In genomic region chr14:33888387-33889035, GRCm38 (mm10) we compare ENCODE assay signal across 26 mouse cellular contexts. TPM values are rescaled to one million over a fixed set of nuclear protein-coding genes. Genes with fewer than 3 reads are reported as not detected.
DNase-seq lines count a peak whose midpoint lies in the region; ATAC-seq and TF ChIP-seq lines count a peak whose summit lies in the region.
"Had no signal": no experiment of that assay in that cellular context is flagged by ENCODE, and none has a peak within 500 bp of the region (broad histone marks: within the 10 kb centered on the region; RNA-seq: fewer than 3 reads in every experiment).

No protein-coding gene starts in this region.

- peak; percentile 91 for DNase-seq in heart, adult 11 months
- no peak for DNase-seq in heart, postnatal 14 days
- peak; percentile 19 for DNase-seq in lung, postnatal 14 days
- DNase-seq in lung, adult 2 months = no peak
- peak; percentile 6 for DNase-seq in cerebellum, adult 11 months
- peak; percentile 55 to 69 for DNase-seq in cerebellum, postnatal 10 days
- DNase-seq in layer of hippocampus, adult 18-20 months (ENCODE audit: low spot score in 2 of 2) = no peak
- no peak for DNase-seq in liver, postnatal 0 days
- DNase-seq: adrenal gland, postnatal 14 days; gastrocnemius, postnatal 25 days; kidney, adult 18-20 months; liver; right cerebral cortex, postnatal 4 days; thymus, adult 2 months had no signal

- WGBS in lung, adult 2 months = 75% methylated on average over 11 of the region's 11 CpGs
- WGBS in liver, postnatal 0 days (ENCODE audit: insufficient replicate concordance) = 71% methylated on average over 11 of the region's 11 CpGs

- intact Hi-C loops in heart, postnatal 14 days (cut with DNase I) = no loop called here

- no peak for TF ChIP-seq POLR2A in lung, adult 2 months (IDR thresholded peaks at IDR 0.05; ENCODE audit: borderline replicate concordance, extremely low read depth, low read depth, low read length)

- no peaks in the 10 kb centered on the region for H3K4me1 ChIP-seq in lung, adult 2 months (ENCODE audit: control insufficient read depth, insufficient read depth, low read length)
- H3K4me1 ChIP-seq in liver, postnatal 0 days (ENCODE audit: insufficient read depth) = no peaks in the 10 kb centered on the region
- H3K4me1 ChIP-seq: heart, embryonic 15.5 days had no signal

- ATAC-seq in liver, postnatal 0 days = no peak
- ATAC-seq: activated CD4-positive, CD25-positive, alpha-beta regulatory T cell, adult 4 months; CD4-positive, CD25-positive, alpha-beta regulatory T cell, adult 4 months had no signal

- H3K27ac ChIP-seq in liver, postnatal 0 days (ENCODE audit: low read depth) = no peak overlapping the region
- H3K27ac ChIP-seq: embryonic facial prominence, embryonic 10.5 days; heart, embryonic 15.5 days; kidney, postnatal 0 days; layer of hippocampus, adult 2 months had no signal

- H3K4me2 ChIP-seq in liver, postnatal 0 days (ENCODE audit: low read depth, low read length) = no peak overlapping the region
- H3K4me2 ChIP-seq: heart, embryonic 15.5 days had no signal

- H3K4me3 ChIP-seq in lung, adult 2 months (replicated peaks; ENCODE audit: extremely low read depth, low read depth, low read length) = no peak overlapping the region
- H3K4me3 ChIP-seq in liver, postnatal 0 days (ENCODE audit: low read depth, low read length) = no peak overlapping the region
- H3K4me3 ChIP-seq: embryonic facial prominence, embryonic 10.5 days; heart, embryonic 15.5 days; layer of hippocampus, adult 2 months had no signal

- H3K36me3 ChIP-seq in liver, postnatal 0 days (replicated peaks; ENCODE audit: insufficient read depth, low read length) = no peaks in the 10 kb centered on the region
- H3K36me3 ChIP-seq: embryonic facial prominence, embryonic 10.5 days; heart, embryonic 15.5 days had no signal

- no peak overlapping the region for H3K9ac ChIP-seq in liver, postnatal 0 days (replicated peaks)
- H3K9ac ChIP-seq: heart, embryonic 15.5 days had no signal

- no peak for TF ChIP-seq CTCF in lung, adult 2 months (IDR thresholded peaks at IDR 0.05; ENCODE audit: insufficient read depth, low read length)
- no peak for TF ChIP-seq CTCF in liver, postnatal 0 days (IDR thresholded peaks at IDR 0.05; ENCODE audit: low read depth)

- no peaks in the 10 kb centered on the region for H3K9me3 ChIP-seq in liver, postnatal 0 days (ENCODE audit: low read length)
- H3K9me3 ChIP-seq: embryonic facial prominence, embryonic 10.5 days; heart, embryonic 15.5 days had no signal

- no peaks in the 10 kb centered on the region for H3K27me3 ChIP-seq in liver, postnatal 0 days (ENCODE audit: insufficient read depth, low read length)

- TF ChIP-seq EP300 in liver, postnatal 0 days (IDR thresholded peaks at IDR 0.05; ENCODE audit: low read depth) = no peak

RNA-seq across cellular contexts. Expression of gene Gdf10, which starts 34.9 kb away (rescaled TPM):
- 1 to 10 TPM; 2.6 to 3.9 TPM for total RNA-seq in heart, postnatal 14 days (2021)
- 14.3 and 15.1 TPM in 2 replicates for polyA plus RNA-seq in lung, adult 2 months (2012; rRNA removed)
- 1 to 10 TPM; 5.4 to 5.7 TPM for total RNA-seq in layer of hippocampus, adult 18-20 months (2021)
- polyA plus RNA-seq in liver, postnatal 0 days (2015; fragmentation: Nextera tagmentation; extraction: Ambion mirVana) = 4.1 and 5.1 TPM in 2 replicates
- total RNA-seq: ES-E14; hematopoietic stem cell, adult 5-6 weeks had no signal
- polyA plus RNA-seq: activated CD4-positive, CD25-positive, alpha-beta regulatory T cell, adult 4 months; CD4-positive, CD25-positive, alpha-beta regulatory T cell, adult 4 months had no signal

RNA-seq across cellular contexts. Expression of gene Gdf2, which starts 52.3 kb away (rescaled TPM):
- under 1 TPM; 0.17 to 0.20 TPM for total RNA-seq in heart, postnatal 14 days (2021)
- 0.25 and 0.45 TPM in 2 replicates for polyA plus RNA-seq in lung, adult 2 months (2012; rRNA removed)
- total RNA-seq in layer of hippocampus, adult 18-20 months (2021) = not detected
- 8.9 and 10.5 TPM in 2 replicates for polyA plus RNA-seq in liver, postnatal 0 days (2015; fragmentation: Nextera tagmentation; extraction: Ambion mirVana)
- total RNA-seq: ES-E14; gastrocnemius, postnatal 25 days; hematopoietic stem cell, adult 5-6 weeks; layer of hippocampus, adult 2 months; left cerebral cortex, postnatal 36 days had no signal
- polyA plus RNA-seq: activated CD4-positive, CD25-positive, alpha-beta regulatory T cell, adult 4 months; CD4-positive, CD25-positive, alpha-beta regulatory T cell, adult 4 months; embryonic facial prominence, embryonic 10.5 days; forebrain, embryonic 11.5 days; kidney, postnatal 0 days; neural tube, embryonic 14.5 days; thymus, adult 2 months; urinary bladder, adult 2 months had no signal

Comparison
In these comparisons a context has a peak if more than half of its experiments do, and no peak if none do; other contexts are left out.
1. DNase-seq: peak in heart, adult 11 months (single experiment), lung, postnatal 14 days (single experiment), cerebellum, adult 11 months (single experiment) and cerebellum, postnatal 10 days (2 of 2); none in heart, postnatal 14 days (0 of 2), lung, adult 2 months (single experiment), layer of hippocampus, adult 18-20 months (0 of 2) and liver, postnatal 0 days (single experiment).